Mouse (Mus musculus): ENCODE measurements around the gene Cd3d. TPM values are rescaled to one million over a fixed set of nuclear protein-coding genes. Genes with fewer than 3 reads are reported as not detected.
A peak's percentile ranks its signal among the peaks of the same experiment; 100 is the strongest.
"Not testable (repeated sequence)": the region's sequence is repeated elsewhere in the genome, so short reads cannot be mapped to it uniquely, and the experiment has no call there.

The Cd3d gene
- total and polyA plus RNA-seq, 2 experiments, result 0.09 to 0.37 TPM

DNA sequence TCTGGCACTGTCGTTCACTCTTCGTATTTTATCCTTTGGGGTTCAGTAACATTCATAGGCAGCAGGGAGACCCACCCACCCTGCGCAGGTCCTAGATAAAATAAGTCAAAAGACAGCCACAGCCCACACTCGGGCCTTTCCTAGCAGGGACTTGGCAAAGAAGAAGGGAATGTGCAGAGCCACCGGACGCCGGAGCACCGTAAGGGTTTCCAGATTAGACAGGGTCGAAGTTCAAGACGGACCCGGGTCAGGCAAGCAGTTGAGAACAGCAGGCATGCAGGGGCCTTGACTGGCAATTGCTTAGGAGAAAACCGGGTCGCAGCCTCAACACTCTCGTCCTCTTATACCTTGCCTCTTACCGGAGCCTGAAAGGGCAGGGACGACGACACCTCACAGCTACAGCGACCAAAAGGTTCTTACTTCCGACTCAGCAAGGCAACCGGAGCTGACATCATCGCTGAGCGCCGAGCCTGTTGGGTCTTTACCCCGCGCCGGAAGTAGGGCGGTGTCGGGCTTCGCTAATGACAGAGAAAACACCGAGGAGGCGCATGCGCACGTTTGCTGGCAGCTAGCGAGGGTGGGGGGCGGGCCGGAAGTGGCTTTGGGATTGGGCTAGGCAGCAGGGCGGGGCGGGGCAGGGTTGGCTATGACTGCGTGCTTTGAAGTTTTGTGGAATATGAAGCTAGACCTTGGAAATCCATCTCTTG is 16.3 kb upstream of the Cd3d start, which contains the start of gene Ube4a:
TSS of gene Ube4a (minus strand) at position 475 of the 707 bp plus-strand sequence.
- Histone ChIP-seq H3K36me3 (ENCODE audit: control insufficient read depth, insufficient read depth, low read length) (peaks cover 26% of the 10 kb centered on the region), H3K27ac (replicated peaks; ENCODE audit: insufficient read depth, low read depth, low read length) (peak within 1 kb of the TSS; percentile 89), H3K9ac (ENCODE audit: low read depth, low read length) (peak within 1 kb of the TSS; percentile 77), H3K4me3 (ENCODE audit: insufficient read depth, low read depth, low read length) (peak within 1 kb of the TSS; percentile 67), H3K4me1 (ENCODE audit: control insufficient read depth, insufficient read depth, low read length) (no peaks in the 10 kb centered on the region; the same call in 1 of the 2 replicates), H3K27me3 (ENCODE audit: control insufficient read depth, insufficient read depth, low read length) (no peaks in the 10 kb centered on the region), H3K79me2 (ENCODE audit: control insufficient read depth, insufficient read depth, low read length) (peaks cover 15% of the 10 kb centered on the region)
- peak; percentile 95 for DNase-seq (ENCODE audit: extremely low read depth, low read depth, low spot score)
- under 1% methylated on average over 39 of the region's 39 CpGs for WGBS
- TF ChIP-seq CTCF (IDR thresholded peaks at IDR 0.05; ENCODE audit: low read depth, low read length) (no peak), POLR2A (IDR thresholded peaks at IDR 0.05; ENCODE audit: extremely low read depth, insufficient read depth, low read length) (peak; percentile 37; the same call in 1 of the 2 replicates)

- H3K27me3 ChIP-seq (ENCODE audit: control insufficient read depth, insufficient read depth, low read length), result no peaks in the 10 kb centered on the region
- 11% methylated on average over 10 of the region's 10 CpGs for WGBS
- peaks cover 21% of the 10 kb centered on the region for H3K36me3 ChIP-seq (ENCODE audit: control insufficient read depth, insufficient read depth, low read length)
- H3K9ac ChIP-seq (ENCODE audit: low read depth, low read length), result peak overlapping the region; percentile 74
- peak overlapping the region; percentile 67 for H3K4me3 ChIP-seq (ENCODE audit: insufficient read depth, low read depth, low read length)
- TF ChIP-seq POLR2A (IDR thresholded peaks at IDR 0.05; ENCODE audit: extremely low read depth, insufficient read depth, low read length) (0 out of 2 replicates have a peak, but pooled peaks have one; percentile 17), CTCF (IDR thresholded peaks at IDR 0.05; ENCODE audit: low read depth, low read length) (no peak)
- DNase-seq (ENCODE audit: extremely low read depth, low read depth, low spot score), result no peak
- peaks cover 14% of the 10 kb centered on the region for H3K79me2 ChIP-seq (ENCODE audit: control insufficient read depth, insufficient read depth, low read length)
- H3K4me1 ChIP-seq (ENCODE audit: control insufficient read depth, insufficient read depth, low read length), result no peaks in the 10 kb centered on the region; the same call in 1 of the 2 replicates
- peak overlapping the region; percentile 89 for H3K27ac ChIP-seq (replicated peaks; ENCODE audit: insufficient read depth, low read depth, low read length)
Measured at GRCm38 (mm10) chr9:44965833-44966466, 15.6 kb upstream of the Cd3d start.

DNA sequence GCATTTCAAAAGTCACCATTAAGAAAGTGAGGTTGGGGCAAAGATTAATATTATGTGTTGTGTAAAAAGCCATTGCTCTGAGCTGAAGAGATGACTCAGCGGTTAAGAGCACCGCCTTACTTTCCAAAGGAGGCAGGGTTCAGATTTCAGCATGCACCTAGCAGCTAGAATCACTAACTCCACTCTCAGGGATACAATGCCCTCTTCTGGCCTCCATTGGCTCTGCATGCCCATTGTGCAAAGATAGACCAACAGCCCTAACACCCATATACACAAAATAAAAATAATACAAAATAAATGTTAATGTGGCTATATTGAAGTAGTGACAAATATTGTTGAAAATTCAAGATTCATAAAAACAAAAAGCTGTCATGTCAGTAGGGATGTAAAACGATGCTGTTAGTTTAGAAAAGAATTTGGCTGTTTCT is 14.8 kb upstream of the Cd3d start:
- H3K79me2 ChIP-seq (ENCODE audit: control insufficient read depth, insufficient read depth, low read length), result peaks cover 8% of the 10 kb centered on the region; the same call in 1 of the 2 replicates

DNA sequence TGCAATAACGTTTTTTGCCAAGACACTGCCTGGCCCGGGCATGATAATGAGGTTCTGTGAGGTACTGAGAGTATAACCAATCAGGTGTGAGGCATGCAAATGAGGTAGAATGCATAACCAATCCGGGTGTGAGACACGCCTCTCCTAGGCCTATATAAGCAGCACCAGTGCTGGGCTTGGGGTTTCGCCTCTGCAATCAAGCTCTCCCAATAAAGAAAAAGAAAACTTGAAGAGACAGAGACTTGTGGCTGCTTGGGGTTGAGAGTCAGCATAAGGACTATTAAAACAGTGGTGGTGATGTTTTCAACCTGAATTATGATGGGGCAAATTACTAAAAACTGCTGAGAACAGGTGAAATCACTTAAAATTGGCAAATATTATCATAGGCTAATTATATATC is 13.8 kb upstream of the Cd3d start:
- H3K36me3 ChIP-seq (ENCODE audit: control insufficient read depth, insufficient read depth, low read length); H3K27me3 ChIP-seq (ENCODE audit: control insufficient read depth, insufficient read depth, low read length); H3K27ac ChIP-seq (replicated peaks; ENCODE audit: insufficient read depth, low read depth, low read length); H3K4me1 ChIP-seq (ENCODE audit: control insufficient read depth, insufficient read depth, low read length); DNase-seq (ENCODE audit: extremely low read depth, low read depth, low spot score); H3K4me3 ChIP-seq (ENCODE audit: insufficient read depth, low read depth, low read length); H3K9ac ChIP-seq (ENCODE audit: low read depth, low read length); H3K79me2 ChIP-seq (ENCODE audit: control insufficient read depth, insufficient read depth, low read length): not testable (repeated sequence)
- 79% methylated on average over 5 of the region's 5 CpGs for WGBS

More for the DNA sequence above, 14.8 kb upstream of the Cd3d start:
- Histone ChIP-seq H3K36me3 (ENCODE audit: control insufficient read depth, insufficient read depth, low read length) (peaks cover 12% of the 10 kb centered on the region), H3K4me3 (ENCODE audit: insufficient read depth, low read depth, low read length) (no peak overlapping the region), H3K27ac (replicated peaks; ENCODE audit: insufficient read depth, low read depth, low read length) (no peak overlapping the region), H3K27me3 (ENCODE audit: control insufficient read depth, insufficient read depth, low read length) (no peaks in the 10 kb centered on the region), H3K9ac (ENCODE audit: low read depth, low read length) (no peak overlapping the region), H3K4me1 (ENCODE audit: control insufficient read depth, insufficient read depth, low read length) (no peaks in the 10 kb centered on the region; the same call in 1 of the 2 replicates)
- 26% methylated on average over 3 of the region's 3 CpGs for WGBS
- peak; percentile 94 for DNase-seq (ENCODE audit: extremely low read depth, low read depth, low spot score)
- TF ChIP-seq CTCF (IDR thresholded peaks at IDR 0.05; ENCODE audit: low read depth, low read length) (peak; percentile 69), POLR2A (IDR thresholded peaks at IDR 0.05; ENCODE audit: extremely low read depth, insufficient read depth, low read length) (no peak)

GRCm38 (mm10) chr9:44969450-44969849 is 12.1 kb upstream of the Cd3d start:
- no peak overlapping the region for H3K27ac ChIP-seq (replicated peaks; ENCODE audit: insufficient read depth, low read depth, low read length)
- TF ChIP-seq POLR2A (IDR thresholded peaks at IDR 0.05; ENCODE audit: extremely low read depth, insufficient read depth, low read length) (no peak), CTCF (IDR thresholded peaks at IDR 0.05; ENCODE audit: low read depth, low read length) (no peak)
- no peaks in the 10 kb centered on the region for H3K79me2 ChIP-seq (ENCODE audit: control insufficient read depth, insufficient read depth, low read length)
- no peaks in the 10 kb centered on the region for H3K36me3 ChIP-seq (ENCODE audit: control insufficient read depth, insufficient read depth, low read length)
- DNase-seq (ENCODE audit: extremely low read depth, low read depth, low spot score), result no peak
- H3K27me3 ChIP-seq (ENCODE audit: control insufficient read depth, insufficient read depth, low read length), result no peaks in the 10 kb centered on the region
- no peaks in the 10 kb centered on the region; the same call in 1 of the 2 replicates for H3K4me1 ChIP-seq (ENCODE audit: control insufficient read depth, insufficient read depth, low read length)
- 47% methylated on average over 1 of the region's 1 CpGs for WGBS
- no peak overlapping the region for H3K9ac ChIP-seq (ENCODE audit: low read depth, low read length)
- no peak overlapping the region for H3K4me3 ChIP-seq (ENCODE audit: insufficient read depth, low read depth, low read length)

DNA sequence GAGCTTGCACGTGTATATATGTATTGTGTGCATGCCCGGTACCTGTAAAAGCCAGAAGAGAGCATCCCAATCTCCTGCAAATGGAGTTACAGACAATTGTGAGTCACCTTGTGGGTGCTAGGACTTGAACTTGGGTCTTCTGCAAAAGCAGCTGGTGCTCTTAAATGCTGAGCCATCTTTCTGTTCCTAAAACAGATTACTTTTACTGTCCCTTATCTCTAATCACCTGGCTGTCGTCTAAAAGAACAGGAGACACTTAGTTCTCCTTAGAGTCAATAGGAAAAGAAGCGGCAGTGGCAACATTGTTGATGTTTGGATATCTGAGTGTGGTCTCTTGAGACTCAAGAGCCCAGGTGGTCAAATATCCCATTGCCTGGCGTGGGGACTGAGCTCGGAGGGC is 3.8 kb upstream of the Cd3d start:
- Histone ChIP-seq H3K9ac (ENCODE audit: low read depth, low read length) (no peak overlapping the region), H3K4me3 (ENCODE audit: insufficient read depth, low read depth, low read length) (no peak overlapping the region), H3K27me3 (ENCODE audit: control insufficient read depth, insufficient read depth, low read length) (no peaks in the 10 kb centered on the region), H3K79me2 (ENCODE audit: control insufficient read depth, insufficient read depth, low read length) (no peaks in the 10 kb centered on the region), H3K27ac (replicated peaks; ENCODE audit: insufficient read depth, low read depth, low read length) (no peak overlapping the region), H3K4me1 (ENCODE audit: control insufficient read depth, insufficient read depth, low read length) (no peaks in the 10 kb centered on the region), H3K36me3 (ENCODE audit: control insufficient read depth, insufficient read depth, low read length) (no peaks in the 10 kb centered on the region)
- WGBS, result 48% methylated on average over 6 of the region's 6 CpGs
- DNase-seq (ENCODE audit: extremely low read depth, low read depth, low spot score), result no peak
- no peak for TF ChIP-seq CTCF (IDR thresholded peaks at IDR 0.05; ENCODE audit: low read depth, low read length)
- TF ChIP-seq POLR2A (IDR thresholded peaks at IDR 0.05; ENCODE audit: extremely low read depth, insufficient read depth, low read length), result no peak
